Comparison of ENCODE assay signal across 8 mouse cellular contexts in the genomic region with DNA sequence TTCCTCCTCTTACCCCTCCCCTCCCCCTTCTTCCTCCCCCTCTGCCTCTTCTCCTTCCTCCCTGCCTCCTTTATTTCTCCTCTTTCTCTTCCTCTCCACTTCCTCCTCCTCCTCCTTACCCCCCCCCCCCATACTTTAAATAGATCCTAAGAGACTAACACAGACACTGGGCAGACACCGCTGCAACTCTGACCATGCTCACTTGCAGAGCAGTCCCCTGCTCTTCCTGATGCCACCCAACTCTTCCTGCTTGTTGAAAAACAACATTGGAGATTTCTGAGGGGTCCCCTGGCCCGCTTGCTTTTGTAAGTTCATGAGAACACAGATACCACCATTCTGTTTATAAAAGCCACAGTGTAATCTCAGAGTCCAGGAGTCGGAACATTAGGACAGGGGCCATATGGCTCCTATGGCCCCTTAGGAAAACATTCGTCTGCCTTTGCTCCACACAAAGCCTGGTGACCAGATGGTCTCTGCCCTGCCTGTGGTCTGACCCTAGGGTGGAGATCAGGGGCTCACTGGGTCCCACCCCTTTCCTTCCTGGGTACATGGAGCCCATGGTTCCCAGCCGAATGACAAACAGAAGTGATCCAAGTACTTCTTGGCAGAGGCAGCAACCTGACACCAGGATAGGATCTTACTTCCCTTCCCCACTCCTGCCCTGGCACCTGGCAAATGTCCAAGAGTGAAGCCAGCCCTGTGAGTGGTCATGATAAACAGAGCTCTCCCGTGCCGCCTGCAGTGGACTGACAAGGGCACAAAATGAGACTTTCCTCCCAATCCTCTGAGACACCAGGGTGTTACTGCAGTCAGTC.
A peak's percentile ranks its signal among the peaks of the same experiment; 100 is the strongest.
DNase-seq lines count a peak whose midpoint lies in the region; ATAC-seq and TF ChIP-seq lines count a peak whose summit lies in the region.

No protein-coding gene starts in this region.

- DNase-seq in adrenal gland, adult (ENCODE audit: inconsistent age in 2 of 2, low spot score in 1 of 2) = peak; percentile 69 to 86
- peak; percentile 54 for DNase-seq in cerebellum, adult 8-10 months
- DNase-seq in heart, adult 2 months = peak; percentile 66 to 77
- DNase-seq in lung, adult 2 months = peak; percentile 48
- DNase-seq in ovary, postnatal 36 days (ENCODE audit: low spot score) = peak; percentile 63
- DNase-seq in layer of hippocampus, postnatal 36 days = no peak
- DNase-seq in left cerebral cortex, postnatal 14 days (ENCODE audit: low spot score in 2 of 2) = no peak

- peaks cover 3% of the 10 kb centered on the region; the same call in 1 of the 2 replicates for H3K36me3 ChIP-seq in heart, adult 2 months (ENCODE audit: control insufficient read depth, insufficient read depth, low read length)
- no peaks in the 10 kb centered on the region for H3K36me3 ChIP-seq in intestine, postnatal 0 days (ENCODE audit: control insufficient read depth, insufficient read depth)

- no peak overlapping the region for H3K4me3 ChIP-seq in heart, adult 2 months
- H3K4me3 ChIP-seq in intestine, postnatal 0 days (ENCODE audit: low read depth, low read length) = no peak overlapping the region
- no peak overlapping the region for H3K4me3 ChIP-seq in lung, adult 2 months (replicated peaks; ENCODE audit: extremely low read depth, low read depth, low read length)

- peak overlapping the region; percentile 2; the same call in 1 of the 2 replicates for H3K9ac ChIP-seq in heart, adult 2 months (ENCODE audit: low read depth, low read length)
- H3K9ac ChIP-seq in intestine, postnatal 0 days (ENCODE audit: low read depth, low read length) = no peak overlapping the region

- no peaks in the 10 kb centered on the region for H3K27me3 ChIP-seq in heart, adult 2 months (ENCODE audit: control insufficient read depth, insufficient read depth, low read length)
- H3K27me3 ChIP-seq in intestine, postnatal 0 days (replicated peaks; ENCODE audit: control insufficient read depth, insufficient read depth, low read length) = no peaks in the 10 kb centered on the region

- no peak; the same call in 1 of the 2 replicates for TF ChIP-seq POLR2A in heart, adult 2 months (IDR thresholded peaks at IDR 0.05; ENCODE audit: insufficient read depth, low read depth, low read length)
- no peak; the same call in 1 of the 2 replicates for TF ChIP-seq POLR2A in lung, adult 2 months (IDR thresholded peaks at IDR 0.05; ENCODE audit: borderline replicate concordance, extremely low read depth, low read depth, low read length)

- 8% methylated on average over 7 of the region's 7 CpGs for WGBS in heart, adult 2 months
- WGBS in intestine, postnatal 0 days = 9% methylated on average over 7 of the region's 7 CpGs
- 9% methylated on average over 7 of the region's 7 CpGs for WGBS in lung, adult 2 months

- 0 out of 2 replicates have a peak, but pooled peaks have one; percentile 44 for TF ChIP-seq EP300 in heart, adult 2 months (IDR thresholded peaks at IDR 0.05; ENCODE audit: insufficient read depth, low read depth, low read length)

- H3K27ac ChIP-seq in heart, adult 2 months = peak overlapping the region; percentile 73
- peak overlapping the region; percentile 30; the same call in 1 of the 2 replicates for H3K27ac ChIP-seq in intestine, postnatal 0 days (ENCODE audit: low read depth, low read length)

- intact Hi-C loops in heart, adult 2 months (cut with DNase I) = loop anchor here (5.0 kb wide), 1 partner anchor 122 kb away; no protein-coding TSS in a partner anchor
- intact Hi-C loops in left cerebral cortex, postnatal 14 days (cut with DNase I) = no loop called here

- peak; percentile 23; the same call in 1 of the 2 replicates for ATAC-seq in intestine, postnatal 0 days

- TF ChIP-seq CTCF in heart, adult 2 months (IDR thresholded peaks at IDR 0.05) = no peak
- no peak for TF ChIP-seq CTCF in intestine, postnatal 0 days (IDR thresholded peaks at IDR 0.05; ENCODE audit: low read depth)
- TF ChIP-seq CTCF in lung, adult 2 months (IDR thresholded peaks at IDR 0.05; ENCODE audit: insufficient read depth, low read length) = no peak

- H3K4me1 ChIP-seq in heart, adult 2 months (ENCODE audit: control insufficient read depth, insufficient read depth, low read length) = peaks cover 16% of the 10 kb centered on the region
- H3K4me1 ChIP-seq in intestine, postnatal 0 days (replicated peaks; ENCODE audit: control insufficient read depth, insufficient read depth, low read length) = peaks cover 3% of the 10 kb centered on the region
- peaks cover 20% of the 10 kb centered on the region for H3K4me1 ChIP-seq in lung, adult 2 months (ENCODE audit: control insufficient read depth, insufficient read depth, low read length)

- H3K79me2 ChIP-seq in heart, adult 2 months (replicated peaks; ENCODE audit: control insufficient read depth, insufficient read depth, low read length) = no peaks in the 10 kb centered on the region

- no peak overlapping the region; the same call in 1 of the 2 replicates for H3K4me2 ChIP-seq in intestine, postnatal 0 days (replicated peaks; ENCODE audit: low read depth)

- H3K9me3 ChIP-seq in intestine, postnatal 0 days (ENCODE audit: control insufficient read depth) = no peaks in the 10 kb centered on the region

Comparison
In these comparisons a context has a peak if more than half of its experiments do, and no peak if none do; other contexts are left out.
1. DNase-seq: peak in adrenal gland, adult (2 of 2), cerebellum, adult 8-10 months (single experiment), heart, adult 2 months (2 of 2), lung, adult 2 months (single experiment) and ovary, postnatal 36 days (single experiment); none in layer of hippocampus, postnatal 36 days (0 of 2) and left cerebral cortex, postnatal 14 days (0 of 2).